Mouse (Mus musculus) midbrain, embryonic 12.5 days (tissue): Measurements from ENCODE around the gene Sprr2e. TPM values are rescaled to one million over a fixed set of nuclear protein-coding genes. Genes with fewer than 3 reads are reported as not detected.

ENCODE experiments used
- polyA plus RNA-seq: library from polyadenylated mRNA; unstranded; fragments of >200 nt; fragmentation: Nextera tagmentation; extraction: Ambion mirVana; gene quantifications from 2 replicates; pipeline ENCODE4 v1.2.1, GENCODE M21; 2016

Sprr2e gene
- polyA plus RNA-seq, 1 experiment from 2014 or later = not detected

Other genes with a start within 250 kb of the Sprr2e start
- gene Prr9, start 228.2 kb upstream of the Sprr2e start, polyA plus RNA-seq = not detected in 2 replicates
- gene Lelp1, start 209.4 kb upstream of the Sprr2e start, polyA plus RNA-seq = not detected in 2 replicates
- not detected in 2 replicates for gene Sprr2a1, start 136.3 kb upstream of the Sprr2e start, polyA plus RNA-seq
- not detected in 2 replicates for gene Sprr2a2, start 136.2 kb upstream of the Sprr2e start, polyA plus RNA-seq
- gene Sprr2a3, start 66.7 kb upstream of the Sprr2e start, polyA plus RNA-seq = not detected in 2 replicates
- gene Sprr2b, start 35.5 kb upstream of the Sprr2e start, polyA plus RNA-seq = not detected in 2 replicates
- not detected in 2 replicates for gene Sprr2d, start 13.0 kb upstream of the Sprr2e start, polyA plus RNA-seq
- not detected in 2 replicates for gene Sprr2f, start 13.0 kb downstream of the Sprr2e start, polyA plus RNA-seq
- not detected in 2 replicates for gene Sprr2h, start 33.5 kb downstream of the Sprr2e start, polyA plus RNA-seq
- not detected in 2 replicates for gene Sprr2i, start 55.8 kb downstream of the Sprr2e start, polyA plus RNA-seq
- not detected in 2 replicates for gene Sprr2j-ps, start 65.9 kb downstream of the Sprr2e start, polyA plus RNA-seq
- gene Gm9774, start 77.3 kb downstream of the Sprr2e start, polyA plus RNA-seq = 6.6 and 9.2 TPM in 2 replicates
- gene Sprr2k, start 80.4 kb downstream of the Sprr2e start, polyA plus RNA-seq = not detected in 2 replicates
- not detected in 2 replicates for gene Sprr1b, start 86.6 kb downstream of the Sprr2e start, polyA plus RNA-seq
- not detected in 2 replicates for gene Sprr3, start 106.6 kb downstream of the Sprr2e start, polyA plus RNA-seq
- gene Sprr1a, start 133.8 kb downstream of the Sprr2e start, polyA plus RNA-seq = not detected in 2 replicates
- gene Sprr4, start 148.3 kb downstream of the Sprr2e start, polyA plus RNA-seq = not detected in 2 replicates
- not detected in 2 replicates for gene 2310046K23Rik, start 182.4 kb downstream of the Sprr2e start, polyA plus RNA-seq
- gene Ivl, start 221.6 kb downstream of the Sprr2e start, polyA plus RNA-seq = not detected in 2 replicates
- gene Smcp, start 236.9 kb downstream of the Sprr2e start, polyA plus RNA-seq = not detected in 2 replicates